Mouse (Mus musculus): ENCODE measurements around the gene Clec16a. TPM values are rescaled to one million over a fixed set of nuclear protein-coding genes. Genes with fewer than 3 reads are reported as not detected.

Gene Clec16a
- total RNA-seq (2012; rRNA removed) (24.2 and 26.2 TPM in 2 replicates), total RNA-seq (2014; rRNA removed) (19.3 and 20.0 TPM in 2 replicates), polyA plus RNA-seq (2012; ENCODE audit: insufficient read length, low read depth) (18.5 and 20.5 TPM in 2 replicates)

DNA sequence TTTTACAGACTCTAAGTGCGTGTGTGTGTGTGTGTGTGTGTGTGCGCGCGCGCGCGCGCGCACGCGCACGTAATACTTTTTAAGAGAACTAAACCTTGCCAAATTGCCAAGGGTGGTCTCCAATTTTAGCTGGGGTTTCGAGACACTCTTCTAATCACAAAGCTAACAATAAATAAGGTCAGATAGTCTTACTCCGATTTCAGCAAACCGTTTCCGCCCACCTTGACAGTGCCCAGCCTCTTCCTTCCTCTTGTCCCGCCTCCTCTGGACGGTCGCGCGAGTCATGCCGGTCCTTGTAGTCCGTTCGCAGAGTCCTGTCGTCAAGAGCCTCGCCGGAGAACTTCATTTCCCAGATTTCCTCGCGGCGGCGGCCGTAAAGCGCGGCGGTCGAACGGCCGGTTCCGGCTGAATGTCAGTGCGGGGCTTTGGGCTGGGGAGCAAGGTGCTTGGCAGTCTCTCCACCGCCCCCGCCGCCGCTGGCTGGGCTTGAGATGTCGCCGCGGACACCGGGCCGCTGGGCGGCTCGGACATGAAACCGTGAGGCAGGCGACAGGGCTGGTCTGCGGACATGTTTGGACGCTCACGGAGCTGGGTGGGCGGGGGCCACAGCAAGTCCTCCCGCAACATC lies at the start of gene Clec16a:
Gene Clec16a (plus strand): TSS at position 345 of the 628 bp plus-strand sequence.
- peaks cover 0 to 24% of the 10 kb centered on the region in 2 experiments for H3K36me3 ChIP-seq (replicated peaks in 1 of 2; ENCODE audit: control insufficient read depth in 1 of 2, insufficient read depth in 1 of 2, low read length in 1 of 2)
- peaks cover 14% of the 10 kb centered on the region for H3K79me2 ChIP-seq (replicated peaks; ENCODE audit: control insufficient read depth, extremely low read depth, insufficient read depth, poor library complexity, severe bottlenecking)
- no peaks in the 10 kb centered on the region for H3K9me3 ChIP-seq (replicated peaks; ENCODE audit: low read length)
- H3K4me3 ChIP-seq (replicated peaks in 1 of 3; ENCODE audit: low read depth in 2 of 3, low read length in 2 of 3, poor library complexity in 1 of 3) = peak within 1 kb of the TSS; percentile 75 to 96 (median 77)
- peaks cover 2% of the 10 kb centered on the region for H3K27me3 ChIP-seq (replicated peaks)
- H3K4me1 ChIP-seq (ENCODE audit: control insufficient read depth in 1 of 2, insufficient read depth in 2 of 2) = peaks cover 16 to 52% of the 10 kb centered on the region in 2 experiments
- dilution Hi-C loops (cut with MboI; ENCODE audit: extremely low pct_ligation_motif_present, extremely low pct_unique_long_range_greater_than_20kb, low sequenced_read_pairs) (no loop called here), in situ Hi-C loops (cut with MboI; ENCODE audit: low pct_ligation_motif_present, low pct_unique_long_range_greater_than_20kb, low sequenced_read_pairs) (loop anchor here (25.0 kb wide), 1 partner anchor 458 kb away; no protein-coding TSS in a partner anchor)
- no peak within 1 kb of the TSS for H3K27ac ChIP-seq (ENCODE audit: insufficient read depth, low read depth)
- H3K9ac ChIP-seq (ENCODE audit: insufficient read depth, low read depth) = peak within 1 kb of the TSS; percentile 87
- peak; percentile 98 for DNase-seq (ENCODE audit: extremely low read depth)
- peak; percentile 33; the same call in 1 of the 2 replicates for TF ChIP-seq MAX (IDR thresholded peaks at IDR 0.05; ENCODE audit: low read length)
- peak; percentile 88 for TF ChIP-seq TCF12 (IDR thresholded peaks at IDR 0.05; ENCODE audit: low read depth, low read length)
- peak; percentile 60; the same call in 1 of the 2 replicates for TF ChIP-seq NRF1 (IDR thresholded peaks at IDR 0.05; ENCODE audit: low read depth, low read length)
- no peak for TF ChIP-seq SMC3 (IDR thresholded peaks at IDR 0.05; ENCODE audit: low read depth, low read length)
- peak; percentile 81 for TF ChIP-seq CHD2 (IDR thresholded peaks at IDR 0.05; ENCODE audit: low read length)
- no peak for TF ChIP-seq ETS1 (conservative IDR thresholded peaks at IDR 0.05; ENCODE audit: low read depth, low read length)
- TF ChIP-seq POLR2A (IDR thresholded peaks at IDR 0.05; ENCODE audit: low read depth, low read length) = peak; percentile 71
- peak; percentile 98; the same call in 1 of the 2 replicates for TF ChIP-seq GABPA (IDR thresholded peaks at IDR 0.05; ENCODE audit: insufficient replicate concordance, low read depth, low read length)
- TF ChIP-seq KAT2A (IDR thresholded peaks at IDR 0.05; ENCODE audit: insufficient replicate concordance, low read length) = peak; percentile 100
- TF ChIP-seq NELFE (IDR thresholded peaks at IDR 0.05; ENCODE audit: low read depth, low read length) = peak; percentile 81
- TF ChIP-seq MEF2A (IDR thresholded peaks at IDR 0.05; ENCODE audit: borderline replicate concordance, low read depth, low read length) = peak; percentile 87
- TF ChIP-seq ZC3H11A (IDR thresholded peaks at IDR 0.05; ENCODE audit: low read depth, low read length) = no peak
- TF ChIP-seq IRF4 (IDR thresholded peaks at IDR 0.05; ENCODE audit: low read depth, low read length) = peak; percentile 65
- no peak for TF ChIP-seq RAD21 (IDR thresholded peaks at IDR 0.05; ENCODE audit: low read depth, low read length)
- TF ChIP-seq USF1 (IDR thresholded peaks at IDR 0.05; ENCODE audit: low read depth, low read length) = no peak
- TF ChIP-seq HCFC1 (IDR thresholded peaks at IDR 0.05; ENCODE audit: low read depth, low read length) = peak; percentile 100
- TF ChIP-seq MYC (IDR thresholded peaks at IDR 0.05; ENCODE audit: low read depth, low read length) = peak; percentile 51; the same call in 1 of the 2 replicates
- peak; percentile 64; the same call in 1 of the 2 replicates for TF ChIP-seq POLR2AphosphoS2 (IDR thresholded peaks at IDR 0.05; ENCODE audit: low read depth, low read length)
- TF ChIP-seq E2F4 (IDR thresholded peaks at IDR 0.05; ENCODE audit: insufficient replicate concordance, low read depth, low read length) = no peak
- peak; percentile 64; the same call in 1 of the 2 replicates for TF ChIP-seq MAZ (IDR thresholded peaks at IDR 0.05; ENCODE audit: low read depth, low read length)
- TF ChIP-seq JUND (conservative IDR thresholded peaks at IDR 0.05; ENCODE audit: low read depth, low read length) = no peak
- TF ChIP-seq EP300 (IDR thresholded peaks at IDR 0.05; ENCODE audit: low read length) = no peak
- TF ChIP-seq TBP (conservative IDR thresholded peaks at IDR 0.05; ENCODE audit: low read depth, low read length) = no peak
- peak; percentile 96 for TF ChIP-seq ELF1 (IDR thresholded peaks at IDR 0.05; ENCODE audit: low read depth, low read length)
- no peak for TF ChIP-seq BHLHE40 (IDR thresholded peaks at IDR 0.05; ENCODE audit: low read depth, low read length)
- peak; percentile 93 for TF ChIP-seq ZMIZ1 (IDR thresholded peaks at IDR 0.05; ENCODE audit: low read depth, low read length)
- peak; percentile 88 for TF ChIP-seq MXI1 (IDR thresholded peaks at IDR 0.05; ENCODE audit: low read depth, low read length)
- TF ChIP-seq ZNF384 (IDR thresholded peaks at IDR 0.05; ENCODE audit: low read depth, low read length) = no peak
- peak; percentile 98 for TF ChIP-seq SIN3A (IDR thresholded peaks at IDR 0.05; ENCODE audit: low read length)
- no peak for TF ChIP-seq MAFK (IDR thresholded peaks at IDR 0.05; ENCODE audit: insufficient replicate concordance, low read length)
- TF ChIP-seq PAX5 (IDR thresholded peaks at IDR 0.05; ENCODE audit: low read length) = no peak
- TF ChIP-seq UBTF (IDR thresholded peaks at IDR 0.05; ENCODE audit: low read depth, low read length) = no peak
- H3K4me2 ChIP-seq (ENCODE audit: insufficient read depth, low read depth, poor library complexity, severe bottlenecking) = peak within 1 kb of the TSS; percentile 87
